Mouse (Mus musculus): ENCODE data around the gene Rbm28. TPM values are rescaled to one million over a fixed set of nuclear protein-coding genes. Genes with fewer than 3 reads are reported as not detected.

Gene Rbm28
- polyA plus RNA-seq (2017; shearing (Covaris generic)): 63.0 TPM

DNA sequence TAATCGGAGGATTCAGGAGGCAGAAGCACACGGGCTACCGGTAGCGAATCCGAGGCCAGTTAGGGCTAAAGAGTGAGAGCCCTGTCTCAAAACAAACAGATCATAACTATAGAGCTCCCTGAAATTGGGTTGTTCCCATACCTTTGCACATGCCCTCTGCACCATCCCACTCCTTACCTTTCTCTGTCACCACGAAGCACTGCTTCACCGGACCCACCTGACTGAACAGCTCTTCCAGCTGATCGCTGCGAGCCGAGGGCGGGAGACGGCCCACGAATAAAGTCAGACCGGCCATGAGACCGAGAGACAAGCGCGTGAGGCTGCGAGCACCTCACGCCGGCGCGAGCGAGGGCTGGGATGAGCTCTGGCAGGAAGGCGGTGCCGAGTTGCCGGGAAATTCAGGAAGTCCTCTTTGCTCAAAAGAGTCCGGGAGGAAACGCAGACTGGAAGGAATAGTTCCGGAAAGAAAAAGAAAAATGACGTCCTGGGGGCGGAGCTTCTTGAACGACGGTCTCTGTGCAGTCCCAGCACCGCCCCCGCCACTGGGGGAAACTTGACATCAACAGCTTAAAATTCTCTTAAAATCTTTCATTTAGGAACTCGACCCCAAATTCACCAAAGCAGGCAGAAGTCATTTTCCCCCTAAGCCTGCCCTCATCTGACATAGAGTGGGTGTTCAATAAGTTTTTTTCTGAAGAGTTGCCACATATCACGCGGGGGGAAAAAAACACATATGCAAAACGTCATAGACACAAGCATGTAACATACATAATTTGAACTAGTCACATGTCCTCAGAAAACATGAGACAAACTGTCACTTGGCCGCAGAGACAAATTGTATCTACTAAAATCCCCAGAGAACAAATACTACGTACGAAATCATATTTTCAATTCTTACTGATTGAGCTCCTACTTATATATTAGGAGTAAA lies at the start of gene Rbm28:
Gene Rbm28, minus strand, starts transcription at position 693 of the 931 bp plus-strand sequence.

DNA sequence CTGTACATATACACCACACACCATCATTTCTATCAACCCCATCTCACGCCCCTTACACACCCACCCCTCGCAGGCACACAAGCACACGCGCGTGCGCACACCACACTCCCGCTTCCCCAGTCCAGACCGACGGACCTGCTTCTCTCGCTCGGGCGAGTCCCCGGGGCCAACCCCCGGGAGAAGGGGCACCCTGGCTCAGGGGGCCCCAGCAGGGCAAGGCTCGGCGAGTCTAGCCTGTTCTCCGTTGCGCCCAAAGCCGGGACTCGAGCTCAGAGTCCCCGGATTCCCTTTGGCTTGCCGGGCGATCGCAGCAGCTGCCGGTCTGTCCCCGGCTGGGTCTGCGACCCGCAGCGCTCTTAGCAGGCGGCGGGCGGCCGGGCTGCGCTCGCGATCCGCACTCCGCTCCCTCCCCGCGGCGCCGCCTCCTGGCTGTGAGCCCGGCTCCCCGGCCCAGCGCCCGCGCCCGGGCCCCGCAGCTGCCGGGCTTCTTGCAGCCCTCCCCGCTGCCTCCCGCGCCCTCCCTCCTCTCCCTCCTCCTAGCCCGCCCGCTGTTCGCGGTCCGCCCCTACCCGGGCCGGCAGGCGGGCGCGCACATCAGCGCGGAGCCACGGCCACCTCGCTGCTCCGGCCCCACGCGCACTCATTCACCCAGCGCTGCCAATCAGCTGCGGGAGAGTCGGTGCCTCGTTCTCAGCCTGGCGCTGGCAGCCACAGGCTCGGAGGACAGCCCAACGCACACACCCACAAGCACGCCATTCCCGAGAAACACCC lies 14.3 kb upstream of the Rbm28 start, which contains the start of gene Prrt4:
Gene Prrt4, minus strand, starts transcription at position 697 of the 771 bp plus-strand sequence.

Other genes with a start within 250 kb of the Rbm28 start
- gene Lep, start 104.8 kb downstream of the Rbm28 start, polyA plus RNA-seq (2017; shearing (Covaris generic)): not detected
- 0.48 TPM for gene Prrt4, start 14.6 kb upstream of the Rbm28 start, polyA plus RNA-seq (2017; shearing (Covaris generic))
- gene Impdh1, start 51.4 kb upstream of the Rbm28 start, polyA plus RNA-seq (2017; shearing (Covaris generic)): 117 TPM
- gene Hilpda, start 107.5 kb upstream of the Rbm28 start, polyA plus RNA-seq (2017; shearing (Covaris generic)): 229 TPM
- gene Fam71f2, start 114.6 kb upstream of the Rbm28 start, polyA plus RNA-seq (2017; shearing (Covaris generic)): 0.52 TPM
- not detected for gene Fam71f1, start 154.1 kb upstream of the Rbm28 start, polyA plus RNA-seq (2017; shearing (Covaris generic))
- 76.9 TPM for gene Calu, start 183.1 kb upstream of the Rbm28 start, polyA plus RNA-seq (2017; shearing (Covaris generic))
- gene Opn1sw, start 223.5 kb upstream of the Rbm28 start, polyA plus RNA-seq (2017; shearing (Covaris generic)): not detected
- 1.9 TPM for gene Ccdc136, start 231.3 kb upstream of the Rbm28 start, polyA plus RNA-seq (2017; shearing (Covaris generic))